Comparison of ENCODE assay signal across 10 mouse cellular contexts in genomic region chr2:135251821-135252315, GRCm38 (mm10).
DNase-seq lines count a peak whose midpoint lies in the region; ATAC-seq and TF ChIP-seq lines count a peak whose summit lies in the region.
"Had no signal": no experiment of that assay in that cellular context is flagged by ENCODE, and none has a peak within 500 bp of the region (broad histone marks: within the 10 kb centered on the region; RNA-seq: fewer than 3 reads in every experiment).

No protein-coding gene starts in this region.

- H3K4me1 ChIP-seq in kidney, adult 2 months (ENCODE audit: control insufficient read depth, insufficient read depth, low read length), result no peaks in the 10 kb centered on the region
- no peaks in the 10 kb centered on the region for H3K4me1 ChIP-seq in midbrain, embryonic 14.5 days (ENCODE audit: control insufficient read depth, insufficient read depth, low read length)
- no peaks in the 10 kb centered on the region for H3K4me1 ChIP-seq in midbrain, embryonic 10.5 days
- no peaks in the 10 kb centered on the region for H3K4me1 ChIP-seq in stomach, postnatal 0 days (replicated peaks; ENCODE audit: control insufficient read depth, insufficient read depth)
- H3K4me1 ChIP-seq: forebrain, embryonic 10.5 days had no signal

- H3K36me3 ChIP-seq in kidney, adult 2 months (ENCODE audit: control insufficient read depth, insufficient read depth, low read length), result no peaks in the 10 kb centered on the region; the same call in 1 of the 2 replicates
- no peaks in the 10 kb centered on the region for H3K36me3 ChIP-seq in midbrain, embryonic 14.5 days (ENCODE audit: control insufficient read depth, insufficient read depth, low read length)
- H3K36me3 ChIP-seq in midbrain, embryonic 10.5 days, result no peaks in the 10 kb centered on the region
- H3K36me3 ChIP-seq in stomach, postnatal 0 days (ENCODE audit: control insufficient read depth, insufficient read depth, low read length), result no peaks in the 10 kb centered on the region
- H3K36me3 ChIP-seq: forebrain, embryonic 10.5 days had no signal

- TF ChIP-seq CTCF in kidney, adult 2 months (conservative IDR thresholded peaks at IDR 0.05; ENCODE audit: insufficient read depth, insufficient read length, low read depth, low read length), result peak; percentile 44
- peak; percentile 68 for TF ChIP-seq CTCF in stomach, postnatal 0 days (IDR thresholded peaks at IDR 0.05; ENCODE audit: low read depth)

- TF ChIP-seq POLR2A in kidney, adult 2 months (IDR thresholded peaks at IDR 0.05; ENCODE audit: low read depth, low read length), result no peak

- no peak overlapping the region for H3K27ac ChIP-seq in kidney, adult 2 months (ENCODE audit: insufficient read depth, low read depth, low read length)
- H3K27ac ChIP-seq in midbrain, embryonic 14.5 days (replicated peaks; ENCODE audit: low read depth, low read length), result no peak overlapping the region
- H3K27ac ChIP-seq in midbrain, embryonic 10.5 days (replicated peaks), result no peak overlapping the region
- no peak overlapping the region for H3K27ac ChIP-seq in stomach, postnatal 0 days (replicated peaks)
- H3K27ac ChIP-seq: forebrain, embryonic 10.5 days; hindbrain, embryonic 14.5 days had no signal

- H3K4me2 ChIP-seq in midbrain, embryonic 14.5 days (ENCODE audit: low read length), result no peak overlapping the region
- no peak overlapping the region for H3K4me2 ChIP-seq in stomach, postnatal 0 days (replicated peaks; ENCODE audit: low read depth)
- H3K4me2 ChIP-seq: hindbrain, embryonic 14.5 days had no signal

- no peak for ATAC-seq in midbrain, embryonic 14.5 days (ENCODE audit: low FRiP score, low TSS enrichment)
- ATAC-seq in stomach, postnatal 0 days (ENCODE audit: low FRiP score, low TSS enrichment), result no peak

- 97% methylated on average over 3 of the region's 3 CpGs for WGBS in kidney, adult 2 months
- WGBS in midbrain, embryonic 14.5 days, result 93% methylated on average over 3 of the region's 3 CpGs
- WGBS in midbrain, embryonic 10.5 days, result 94% methylated on average over 3 of the region's 3 CpGs
- 92% methylated on average over 3 of the region's 3 CpGs for WGBS in stomach, postnatal 0 days

- no peak for TF ChIP-seq EP300 in stomach, postnatal 0 days (optimal IDR thresholded peaks at IDR 0.05)

- no peaks in the 10 kb centered on the region for H3K9me3 ChIP-seq in midbrain, embryonic 14.5 days (ENCODE audit: control insufficient read depth, low read length)
- no peaks in the 10 kb centered on the region for H3K9me3 ChIP-seq in midbrain, embryonic 10.5 days (replicated peaks)
- no peaks in the 10 kb centered on the region for H3K9me3 ChIP-seq in stomach, postnatal 0 days (ENCODE audit: control insufficient read depth, low read length)
- H3K9me3 ChIP-seq: forebrain, embryonic 10.5 days had no signal

- peak; percentile 18 for DNase-seq in kidney, adult 2 months
- no peak for DNase-seq in kidney, postnatal 4 days
- peak; percentile 24 for DNase-seq in midbrain, embryonic 14.5 days
- DNase-seq in midbrain, embryonic 10.5 days (ENCODE audit: low spot score), result no peak
- peak; percentile 8 to 36 for DNase-seq in cerebellum, adult 18-20 months
- DNase-seq in stomach, postnatal 0 days (ENCODE audit: low spot score), result no peak
- DNase-seq in testis, postnatal 10 days (ENCODE audit: low spot score), result no peak
- no peak for DNase-seq in frontal cortex, postnatal 10 days (ENCODE audit: low spot score in 2 of 2)

- H3K9ac ChIP-seq in midbrain, embryonic 14.5 days (replicated peaks; ENCODE audit: low read length), result no peak overlapping the region
- no peak overlapping the region for H3K9ac ChIP-seq in stomach, postnatal 0 days (ENCODE audit: low read length)
- H3K9ac ChIP-seq: hindbrain, embryonic 14.5 days had no signal

- no peak overlapping the region for H3K4me3 ChIP-seq in kidney, adult 2 months (ENCODE audit: insufficient read depth, low read depth, low read length)
- no peak overlapping the region for H3K4me3 ChIP-seq in midbrain, embryonic 14.5 days (replicated peaks; ENCODE audit: low read depth, low read length)
- no peak overlapping the region for H3K4me3 ChIP-seq in midbrain, embryonic 10.5 days
- no peak overlapping the region for H3K4me3 ChIP-seq in stomach, postnatal 0 days (ENCODE audit: low read depth, low read length)
- H3K4me3 ChIP-seq: forebrain, embryonic 10.5 days had no signal

- H3K27me3 ChIP-seq in kidney, adult 2 months (replicated peaks; ENCODE audit: control insufficient read depth, insufficient read depth, low read length), result no peaks in the 10 kb centered on the region
- no peaks in the 10 kb centered on the region for H3K27me3 ChIP-seq in midbrain, embryonic 14.5 days (ENCODE audit: control insufficient read depth, insufficient read depth, low read length)
- H3K27me3 ChIP-seq in midbrain, embryonic 10.5 days (ENCODE audit: low read depth, poor library complexity, severe bottlenecking), result no peaks in the 10 kb centered on the region
- H3K27me3 ChIP-seq in stomach, postnatal 0 days (ENCODE audit: control insufficient read depth, insufficient read depth, low read length), result no peaks in the 10 kb centered on the region

Comparison
In these comparisons a context has a peak if more than half of its experiments do, and no peak if none do; other contexts are left out.
1. DNase-seq: peak in kidney, adult 2 months (single experiment), midbrain, embryonic 14.5 days (single experiment) and cerebellum, adult 18-20 months (2 of 2); none in kidney, postnatal 4 days (0 of 2), midbrain, embryonic 10.5 days (single experiment), stomach, postnatal 0 days (single experiment), testis, postnatal 10 days (single experiment) and frontal cortex, postnatal 10 days (0 of 2).